Mouse (Mus musculus) heart, adult 2 months (tissue): ENCODE measurements around the gene Washc2.

ENCODE experiments used
- CTCF ChIP-seq: fragments of 200-600 bp; IDR thresholded peaks from 2 replicates; pipeline ENCODE4 v1.8.1; 2022; ENCODE audit warnings: antibody characterized with exemption, mild to moderate bottlenecking, moderate library complexity
- EP300 ChIP-seq: fragments of 200-500 bp; IDR thresholded peaks from 2 replicates; pipeline ENCODE4 v1.6.1; 2011; ENCODE audit warnings: low read depth, low read length, control low read depth; ENCODE audit not compliant: insufficient read depth
- POLR2A ChIP-seq: fragments of 200-500 bp; IDR thresholded peaks from 2 replicates; pipeline ENCODE4 v1.6.1; 2011; ENCODE audit warnings: mild to moderate bottlenecking, low read depth, low read length, control low read depth; ENCODE audit not compliant: insufficient read depth

DNA sequence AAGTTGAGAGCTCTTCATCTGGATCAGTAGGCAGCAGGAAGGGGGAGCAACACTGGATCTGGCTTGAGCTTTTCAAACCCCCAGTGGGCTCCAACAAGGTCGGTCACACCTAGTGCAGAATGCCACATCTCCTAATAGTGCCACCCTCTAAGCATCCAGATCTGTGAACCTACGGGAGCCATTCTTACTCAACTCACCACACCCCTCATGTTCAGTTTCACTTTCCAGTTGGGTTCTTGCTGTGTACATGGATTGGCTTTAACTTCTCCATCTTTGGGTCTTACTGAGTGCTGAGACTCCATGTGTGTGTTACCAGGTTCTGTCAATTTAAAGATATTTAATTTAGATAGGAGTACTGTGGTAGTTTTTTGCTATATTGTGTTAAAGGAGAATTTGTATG lies 103.6 kb downstream of the Washc2 start:
- TF ChIP-seq CTCF, result no peak
- no peak for TF ChIP-seq POLR2A
- no peak for TF ChIP-seq EP300
